In the genomic region with DNA sequence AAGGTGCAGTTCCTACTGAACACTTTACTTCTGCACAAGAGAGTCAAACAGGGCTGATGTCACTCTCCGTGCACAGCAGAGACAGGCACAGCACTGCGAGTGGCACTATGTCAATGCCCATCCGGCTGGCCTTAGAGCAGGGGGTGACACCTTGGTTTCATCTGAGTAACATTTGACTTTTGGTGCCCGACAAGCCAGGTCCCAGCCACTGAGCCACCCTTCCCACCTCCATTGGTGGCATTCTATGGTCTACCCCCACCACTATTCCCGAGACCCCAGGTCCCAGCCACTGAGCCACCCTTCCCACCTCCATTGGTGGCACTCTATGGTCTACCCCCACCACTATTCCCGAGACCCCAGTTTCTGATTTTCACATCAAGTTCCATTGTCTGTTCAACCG, we compare ENCODE assay signal across 25 mouse cellular contexts. TPM values are rescaled to one million over a fixed set of nuclear protein-coding genes. Genes with fewer than 3 reads are reported as not detected.
DNase-seq lines count a peak whose midpoint lies in the region; ATAC-seq and TF ChIP-seq lines count a peak whose summit lies in the region.
"Had no signal": no experiment of that assay in that cellular context is flagged by ENCODE, and none has a peak within 500 bp of the region (broad histone marks: within the 10 kb centered on the region; RNA-seq: fewer than 3 reads in every experiment).

No protein-coding gene starts in this region.

- no peaks in the 10 kb centered on the region for H3K27me3 ChIP-seq in spleen, adult 2 months (ENCODE audit: control insufficient read depth, insufficient read depth, low read length)
- no peaks in the 10 kb centered on the region for H3K27me3 ChIP-seq in liver, embryonic 13.5 days
- H3K27me3 ChIP-seq in forebrain, embryonic 16.5 days (replicated peaks; ENCODE audit: control insufficient read depth, insufficient read depth, low read length), result no peaks in the 10 kb centered on the region
- H3K27me3 ChIP-seq: embryonic facial prominence, embryonic 15.5 days; heart, embryonic 15.5 days; Patski had no signal

- no peak overlapping the region for H3K4me3 ChIP-seq in spleen, adult 2 months (ENCODE audit: extremely low read depth, insufficient read depth, insufficient read length)
- peak overlapping the region; percentile 40; the same call in 1 of the 2 replicates for H3K4me3 ChIP-seq in liver, embryonic 13.5 days (replicated peaks)
- H3K4me3 ChIP-seq in forebrain, embryonic 16.5 days (replicated peaks; ENCODE audit: low read length), result no peak overlapping the region
- H3K4me3 ChIP-seq: embryonic facial prominence, embryonic 15.5 days; gastrocnemius, adult 2 months; heart, adult 2 months; heart, embryonic 15.5 days; limb, embryonic 10.5 days had no signal

- H3K27ac ChIP-seq in spleen, adult 2 months (ENCODE audit: insufficient read depth, low read length), result peak overlapping the region; percentile 41; the same call in 1 of the 2 replicates
- H3K27ac ChIP-seq in liver, embryonic 13.5 days, result peak overlapping the region; percentile 96
- H3K27ac ChIP-seq in forebrain, embryonic 16.5 days (ENCODE audit: low read length), result no peak overlapping the region
- H3K27ac ChIP-seq: embryonic facial prominence, embryonic 15.5 days; gastrocnemius, adult 2 months; heart, adult 2 months; kidney, postnatal 0 days; limb, embryonic 10.5 days had no signal

- H3K4me2 ChIP-seq in liver, embryonic 13.5 days, result peak overlapping the region; percentile 67
- H3K4me2 ChIP-seq in forebrain, embryonic 16.5 days (ENCODE audit: low read length), result no peak overlapping the region
- H3K4me2 ChIP-seq: embryonic facial prominence, embryonic 15.5 days; heart, embryonic 15.5 days; midbrain, embryonic 11.5 days had no signal

- ATAC-seq in liver, embryonic 13.5 days (ENCODE audit: low read depth), result no peak
- ATAC-seq in forebrain, embryonic 16.5 days, result no peak
- ATAC-seq: activated CD4-positive, CD25-positive, alpha-beta regulatory T cell, adult 4 months; hindbrain, embryonic 16.5 days; Patski had no signal

- H3K36me3 ChIP-seq in spleen, adult 2 months (ENCODE audit: control insufficient read depth, insufficient read depth, low read length), result peaks cover 9% of the 10 kb centered on the region
- peaks cover 59% of the 10 kb centered on the region for H3K36me3 ChIP-seq in liver, embryonic 13.5 days
- peaks cover 25% of the 10 kb centered on the region for H3K36me3 ChIP-seq in forebrain, embryonic 16.5 days (ENCODE audit: control insufficient read depth, insufficient read depth)

- TF ChIP-seq POLR2A in spleen, adult 2 months (IDR thresholded peaks at IDR 0.05; ENCODE audit: low read depth, low read length), result no peak

- TF ChIP-seq CTCF in spleen, adult 2 months (IDR thresholded peaks at IDR 0.05; ENCODE audit: extremely low read depth, insufficient read depth, insufficient read length, insufficient replicate concordance), result no peak

- H3K4me1 ChIP-seq in spleen, adult 2 months (ENCODE audit: control insufficient read depth, insufficient read depth, insufficient read length), result no peaks in the 10 kb centered on the region; the same call in 1 of the 2 replicates
- peaks cover 67% of the 10 kb centered on the region for H3K4me1 ChIP-seq in liver, embryonic 13.5 days (replicated peaks)
- H3K4me1 ChIP-seq in forebrain, embryonic 16.5 days (replicated peaks; ENCODE audit: control insufficient read depth, insufficient read depth, low read length), result peaks cover 26% of the 10 kb centered on the region

- peak overlapping the region; percentile 67 for H3K9ac ChIP-seq in liver, embryonic 13.5 days
- no peak overlapping the region for H3K9ac ChIP-seq in forebrain, embryonic 16.5 days (replicated peaks; ENCODE audit: low read depth, low read length)
- H3K9ac ChIP-seq: embryonic facial prominence, embryonic 15.5 days; heart, embryonic 15.5 days had no signal

- DNase-seq in heart, adult 11 months, result peak; percentile 88
- no peak for DNase-seq in heart, adult 8-10 months (ENCODE audit: low spot score)
- DNase-seq in spleen, adult 2 months (ENCODE audit: low read depth in 1 of 2, low spot score in 2 of 2), result no peak
- DNase-seq in spleen, postnatal 36 days (ENCODE audit: low spot score in 2 of 2), result no peak
- no peak for DNase-seq in liver, embryonic 13.5 days
- DNase-seq in right cerebral cortex, postnatal 36 days (ENCODE audit: low spot score in 2 of 2), result no peak
- DNase-seq: adrenal gland, postnatal 25 days; B cell, adult 2 months; cerebellum, adult 2 months; cerebellum, postnatal 36 days; gastrocnemius, adult 2 months; heart, adult 2 months; kidney, adult 18-20 months; retina, postnatal 1 day; right cerebral cortex, postnatal 4 days; thymus, adult 18-20 months had no signal

- 92% methylated on average over 7 of the region's 7 CpGs for WGBS in spleen, adult 2 months
- 90% methylated on average over 7 of the region's 7 CpGs for WGBS in liver, embryonic 13.5 days (ENCODE audit: insufficient replicate concordance)
- 92% methylated on average over 7 of the region's 7 CpGs for WGBS in forebrain, embryonic 16.5 days

- H3K9me3 ChIP-seq in liver, embryonic 13.5 days (replicated peaks), result no peaks in the 10 kb centered on the region
- H3K9me3 ChIP-seq in forebrain, embryonic 16.5 days (ENCODE audit: control insufficient read depth, low read length), result no peaks in the 10 kb centered on the region
- H3K9me3 ChIP-seq: embryonic facial prominence, embryonic 15.5 days; heart, embryonic 15.5 days; limb, embryonic 10.5 days had no signal

RNA-seq across cellular contexts. Expression of a gene that starts 4.5 kb away (rescaled TPM):
- 100 to 1,000 TPM in 1 of 4 experiments, 10 to 100 TPM in 3; 84.3 to 112 (median 96.3) TPM for total RNA-seq in heart, adult 8-10 months (2022)
- polyA plus RNA-seq in spleen, adult 2 months (2012; rRNA removed), result 85.6 and 116 TPM in 2 replicates
- polyA plus RNA-seq in liver, embryonic 13.5 days (2015; fragmentation: Nextera tagmentation; extraction: Ambion mirVana), result 64.9 and 72.5 TPM in 2 replicates
- polyA plus RNA-seq in forebrain, embryonic 16.5 days (2015; fragmentation: Nextera tagmentation; extraction: Ambion mirVana), result 84.5 and 84.7 TPM in 2 replicates
